Mouse (Mus musculus): ENCODE results near the gene Aqp6.

- TF ChIP-seq MAFK (IDR thresholded peaks at IDR 0.05; ENCODE audit: insufficient read depth, low read depth, low read length) (no peak), ZC3H11A (IDR thresholded peaks at IDR 0.05; ENCODE audit: borderline replicate concordance, low read depth, low read length) (no peak), ZNF384 (IDR thresholded peaks at IDR 0.05; ENCODE audit: low read depth, low read length) (no peak), CHD2 (IDR thresholded peaks at IDR 0.05; ENCODE audit: low read depth, low read length) (no peak), HCFC1 (IDR thresholded peaks at IDR 0.05; ENCODE audit: borderline replicate concordance, insufficient read depth, low read length) (no peak)
These were observed 33.5 kb downstream of the Aqp6 start for GRCm38 (mm10) chr15:99634702-99635101.

Measured in ES-E14 (cell line).